Mouse (Mus musculus): ENCODE measurements around the gene Gpc5.

GRCm38 (mm10) chr14:115070534-115070933 is 21.5 kb upstream of the Gpc5 start:
- TF ChIP-seq CTCF (IDR thresholded peaks at IDR 0.05; ENCODE audit: insufficient read depth, low read depth, low read length), result no peak
- no peak for TF ChIP-seq POLR2A (IDR thresholded peaks at IDR 0.05; ENCODE audit: insufficient read depth, low read depth, low read length)

Measured in olfactory bulb, adult 2 months (tissue).